Mouse (Mus musculus): ENCODE data around the gene Olfr961.

DNA sequence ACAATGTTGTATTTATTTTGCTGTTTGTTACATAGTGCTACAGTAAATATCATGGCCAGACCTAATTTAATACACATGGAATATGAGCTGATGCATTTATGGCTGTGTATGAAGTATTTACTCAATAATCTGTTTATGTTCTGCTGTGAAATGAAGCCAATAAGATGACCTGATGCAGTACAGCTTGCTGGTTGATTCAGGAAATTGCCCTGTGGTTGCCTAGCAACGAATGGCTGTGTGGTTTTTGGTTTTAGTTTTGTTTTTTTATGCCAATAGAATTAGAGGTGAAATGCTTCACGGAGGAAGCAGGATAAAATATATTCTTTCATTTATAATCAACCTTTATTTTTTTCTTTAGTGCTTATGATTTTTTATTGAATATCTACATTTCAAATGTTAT is 34.4 kb downstream of the Olfr961 start:
- TF ChIP-seq GATA1 (IDR thresholded peaks at IDR 0.05; ENCODE audit: borderline replicate concordance, low read length) = no peak
- no peak for TF ChIP-seq CTCF (IDR thresholded peaks at IDR 0.05; ENCODE audit: low read depth, low read length)
- TF ChIP-seq TAL1 (conservative IDR thresholded peaks at IDR 0.05; ENCODE audit: low read depth, low read length) = no peak
